Mouse (Mus musculus): ENCODE data around the gene Tmem132c.

Tmem132c gene

GRCm38 (mm10) chr5:127405391-127406000, 163.9 kb downstream of the Tmem132c start:
- in situ Hi-C loops (cut with MboI, MseI), result no loop called here

- in situ Hi-C loops (cut with MboI, MseI), result no loop called here
These were observed 164.5 kb downstream of the Tmem132c start for GRCm38 (mm10) chr5:127406014-127406655.

GRCm38 (mm10) chr5:127416536-127416935, 174.9 kb downstream of the Tmem132c start:
- in situ Hi-C loops (cut with MboI, MseI), result no loop called here

- in situ Hi-C loops (cut with MboI, MseI), result no loop called here
These were observed 182.3 kb downstream of the Tmem132c start for GRCm38 (mm10) chr5:127423936-127424335.

- in situ Hi-C loops (cut with MboI, MseI), result no loop called here
These were observed 187.5 kb downstream of the Tmem132c start for GRCm38 (mm10) chr5:127429124-127429523.

- in situ Hi-C loops (cut with MboI, MseI), result no loop called here
These were observed 190.0 kb downstream of the Tmem132c start for GRCm38 (mm10) chr5:127431561-127431960.

GRCm38 (mm10) chr5:127436836-127437235, 195.2 kb downstream of the Tmem132c start:
- in situ Hi-C loops (cut with MboI, MseI), result no loop called here

- in situ Hi-C loops (cut with MboI, MseI), result no loop called here
These were observed 197.0 kb downstream of the Tmem132c start for GRCm38 (mm10) chr5:127438639-127439038.

GRCm38 (mm10) chr5:127441963-127442362, 200.4 kb downstream of the Tmem132c start:
- in situ Hi-C loops (cut with MboI, MseI), result no loop called here

- in situ Hi-C loops (cut with MboI, MseI), result no loop called here
These were observed 212.0 kb downstream of the Tmem132c start for GRCm38 (mm10) chr5:127453580-127453979.

- in situ Hi-C loops (cut with MboI, MseI), result no loop called here
These were observed 212.5 kb downstream of the Tmem132c start for GRCm38 (mm10) chr5:127454068-127454467.

GRCm38 (mm10) chr5:127456076-127456475, 214.5 kb downstream of the Tmem132c start:
- in situ Hi-C loops (cut with MboI, MseI), result no loop called here

GRCm38 (mm10) chr5:127468151-127468550, 226.5 kb downstream of the Tmem132c start:
- in situ Hi-C loops (cut with MboI, MseI), result no loop called here

- in situ Hi-C loops (cut with MboI, MseI), result no loop called here
These were observed 228.7 kb downstream of the Tmem132c start for GRCm38 (mm10) chr5:127470351-127470750.

GRCm38 (mm10) chr5:127471902-127472301, 230.3 kb downstream of the Tmem132c start:
- in situ Hi-C loops (cut with MboI, MseI), result no loop called here

- in situ Hi-C loops (cut with MboI, MseI), result no loop called here
These were observed 232.1 kb downstream of the Tmem132c start for GRCm38 (mm10) chr5:127473706-127474105.

- in situ Hi-C loops (cut with MboI, MseI), result no loop called here
These were observed 233.2 kb downstream of the Tmem132c start for GRCm38 (mm10) chr5:127474856-127475255.

- in situ Hi-C loops (cut with MboI, MseI), result no loop called here
These were observed 236.2 kb downstream of the Tmem132c start for GRCm38 (mm10) chr5:127477790-127478189.

GRCm38 (mm10) chr5:127478322-127478721, 236.7 kb downstream of the Tmem132c start:
- in situ Hi-C loops (cut with MboI, MseI), result no loop called here

GRCm38 (mm10) chr5:127480931-127481330, 239.3 kb downstream of the Tmem132c start:
- in situ Hi-C loops (cut with MboI, MseI), result no loop called here

- in situ Hi-C loops (cut with MboI, MseI), result no loop called here
These were observed 239.8 kb downstream of the Tmem132c start for GRCm38 (mm10) chr5:127481416-127481815.

- in situ Hi-C loops (cut with MboI, MseI), result no loop called here
These were observed 240.7 kb downstream of the Tmem132c start for GRCm38 (mm10) chr5:127482342-127482741.

GRCm38 (mm10) chr5:127483955-127484659, 242.5 kb downstream of the Tmem132c start:
- in situ Hi-C loops (cut with MboI, MseI), result no loop called here

All from regulatory T cell (primary cell).